Mouse (Mus musculus) kidney, adult 18-20 months (tissue): ENCODE data around the gene Apaf1.

Experiments
- DNase-seq: peaks from one replicate; pipeline ENCODE4 v3.0.0; 2021

Apaf1 gene

GRCm38 (mm10) chr10:91080540-91080939, 2.0 kb downstream of the Apaf1 start:
- DNase-seq, result no peak

DNA sequence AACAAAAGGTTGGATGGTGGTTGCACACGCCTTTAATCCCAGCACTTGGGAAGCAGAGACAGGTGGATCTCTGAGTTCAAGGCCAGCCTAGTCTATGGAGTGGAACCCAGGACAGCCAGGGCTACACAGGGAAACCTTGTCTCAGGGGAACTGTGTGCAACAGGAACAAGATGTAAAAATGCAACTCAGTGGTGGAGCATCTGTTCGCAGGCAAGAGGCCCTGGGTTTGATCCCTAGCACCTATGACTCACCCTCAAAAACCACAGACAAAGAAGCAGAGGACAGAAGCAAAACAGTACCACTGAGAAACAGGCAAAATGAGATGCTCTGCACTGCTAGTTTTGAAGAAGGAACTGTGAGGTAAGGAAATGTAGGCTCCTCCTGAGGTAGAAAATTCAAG, 5.9 kb downstream of the Apaf1 start:
- DNase-seq, result no peak

- no peak for DNase-seq
Observed at GRCm38 (mm10) chr10:91073345-91073744, 9.2 kb downstream of the Apaf1 start.

DNA sequence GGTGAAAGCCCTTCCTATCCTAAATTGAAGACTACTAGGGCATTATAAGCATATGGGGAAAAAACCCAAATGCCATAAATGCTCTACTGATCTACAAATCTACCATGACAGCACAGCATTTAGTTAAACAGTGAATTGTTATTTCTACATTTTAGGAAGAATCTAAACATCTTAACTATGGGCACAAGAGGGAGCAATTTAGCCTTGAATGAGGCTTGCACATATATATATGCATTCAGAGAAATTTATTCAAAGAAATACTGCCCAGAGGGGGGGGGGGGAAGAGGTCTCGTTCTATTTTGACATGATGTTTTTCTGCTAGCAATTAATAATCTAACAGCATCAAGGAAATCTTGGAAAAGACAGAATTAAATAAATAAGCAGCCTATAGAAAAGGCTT, 10.8 kb downstream of the Apaf1 start:
- DNase-seq, result no peak

DNA sequence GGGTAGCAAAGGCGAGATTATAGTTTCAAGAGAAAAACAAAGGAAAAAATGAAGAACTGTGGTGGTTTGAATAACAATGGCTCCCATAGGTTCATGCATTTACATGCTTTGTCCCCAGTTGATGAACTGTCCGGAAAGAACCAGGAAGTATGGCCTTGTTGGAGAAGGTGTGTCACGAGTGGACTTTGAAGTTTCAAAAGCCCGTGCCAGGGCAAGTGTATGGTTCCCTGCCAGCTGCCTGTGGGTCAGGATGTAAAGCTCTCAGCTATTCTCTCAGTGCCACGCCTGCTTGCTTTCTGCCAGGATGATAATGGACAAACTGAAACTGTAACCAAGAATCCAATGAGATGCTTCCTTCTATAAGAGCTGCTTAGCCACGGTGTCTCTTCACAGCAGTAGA, 20.2 kb downstream of the Apaf1 start:
- DNase-seq, result no peak

DNA sequence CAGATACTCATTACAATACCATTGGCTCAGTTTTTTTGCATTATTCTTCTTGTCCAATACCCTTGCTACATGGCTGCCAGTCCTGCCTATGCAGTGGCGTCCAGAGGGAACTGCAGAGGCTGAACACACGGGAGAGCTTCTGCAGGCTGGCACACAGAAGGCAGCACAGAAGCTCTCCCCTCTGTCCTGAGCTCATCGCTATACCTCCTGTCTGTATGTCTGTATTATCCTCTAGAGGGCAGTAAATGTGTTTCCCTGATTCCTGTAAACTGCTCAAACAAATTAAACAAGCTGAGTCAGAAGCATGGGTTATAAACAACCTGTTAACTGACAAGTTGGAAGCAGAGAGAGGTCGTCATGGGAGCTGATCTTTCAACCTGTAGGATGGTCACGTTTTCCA, 21.8 kb downstream of the Apaf1 start:
- no peak for DNase-seq

DNA sequence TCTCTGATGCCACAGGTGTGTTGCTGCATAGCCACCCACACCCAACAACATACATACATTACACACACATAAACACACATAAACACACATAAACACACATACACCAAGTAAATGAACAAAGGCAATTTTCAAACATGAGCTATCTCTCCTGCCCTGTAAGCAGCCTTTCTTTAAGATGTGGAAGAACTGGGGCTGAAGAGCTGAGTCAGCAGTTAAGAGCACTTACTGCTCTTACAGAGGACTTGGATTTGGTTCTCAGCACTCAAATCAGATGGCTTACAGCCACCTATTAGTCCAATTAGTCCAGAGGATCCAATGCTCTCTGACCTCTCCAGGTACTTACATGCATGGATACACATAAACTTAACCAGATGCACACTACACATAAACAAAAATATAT, 29.8 kb downstream of the Apaf1 start:
- DNase-seq, result no peak

GRCm38 (mm10) chr10:91051156-91051555, 31.4 kb downstream of the Apaf1 start:
- no peak for DNase-seq

DNA sequence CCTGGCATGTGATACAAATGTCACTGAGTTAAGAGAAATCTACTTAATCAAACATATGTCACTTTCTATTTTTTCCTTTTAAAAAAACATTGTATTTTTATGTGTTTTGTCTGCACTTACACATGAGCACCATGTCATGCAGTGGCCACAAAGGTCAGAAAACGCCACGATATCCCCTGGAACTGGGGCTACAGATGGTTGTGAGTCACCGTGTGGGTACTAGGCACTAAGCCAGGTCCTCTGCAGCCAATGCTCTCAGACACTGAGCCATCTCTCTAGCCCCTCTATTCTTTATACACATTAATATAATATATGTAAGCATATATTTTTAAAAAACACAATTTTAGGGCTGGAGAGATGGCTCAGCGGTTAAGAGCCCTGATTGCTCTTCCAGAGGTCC, 32.9 kb downstream of the Apaf1 start:
- no peak for DNase-seq

DNA sequence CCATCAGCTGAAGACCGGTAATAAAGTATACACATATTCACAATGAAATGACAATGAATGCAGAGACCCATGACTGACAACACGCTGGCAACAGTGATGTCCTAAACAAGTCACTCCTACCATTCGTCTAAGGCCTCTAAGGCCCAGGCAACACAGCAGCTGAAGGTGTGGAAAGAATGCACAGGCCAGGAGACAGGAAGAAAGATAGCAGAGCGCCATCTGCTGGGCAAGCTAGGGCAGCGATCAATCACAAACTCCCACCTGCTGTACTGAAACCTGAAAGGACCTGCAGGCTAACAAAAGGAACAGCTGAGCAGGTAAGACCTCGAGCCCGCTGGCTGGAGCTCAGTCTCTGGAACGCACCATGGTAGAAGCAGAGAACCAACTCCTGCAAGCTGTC, 48.6 kb downstream of the Apaf1 start:
- DNase-seq, result peak; percentile 69

GRCm38 (mm10) chr10:91032399-91032798, 50.2 kb downstream of the Apaf1 start:
- DNase-seq, result peak; percentile 80

DNA sequence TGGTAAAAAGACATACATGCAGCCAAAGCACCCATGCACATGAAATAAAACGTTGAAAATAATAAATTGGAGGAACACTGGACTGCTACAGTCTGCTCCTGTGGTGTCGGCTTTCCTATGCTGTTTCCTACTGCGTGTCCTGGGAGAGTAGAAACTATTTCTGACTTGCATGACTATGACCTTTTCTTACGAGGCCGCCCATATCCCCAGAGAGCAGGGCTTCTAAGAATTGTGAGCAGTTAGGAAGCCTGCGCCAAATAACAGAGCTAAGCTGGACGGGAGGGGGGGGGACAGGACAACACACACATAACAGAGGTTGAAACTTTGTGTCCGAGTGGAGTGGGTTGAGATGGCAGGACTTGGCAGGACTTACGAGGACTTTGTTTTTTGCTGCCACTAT, 51.4 kb downstream of the Apaf1 start:
- DNase-seq, result no peak

GRCm38 (mm10) chr10:91029002-91029539, 53.5 kb downstream of the Apaf1 start:
- DNase-seq, result no peak

DNA sequence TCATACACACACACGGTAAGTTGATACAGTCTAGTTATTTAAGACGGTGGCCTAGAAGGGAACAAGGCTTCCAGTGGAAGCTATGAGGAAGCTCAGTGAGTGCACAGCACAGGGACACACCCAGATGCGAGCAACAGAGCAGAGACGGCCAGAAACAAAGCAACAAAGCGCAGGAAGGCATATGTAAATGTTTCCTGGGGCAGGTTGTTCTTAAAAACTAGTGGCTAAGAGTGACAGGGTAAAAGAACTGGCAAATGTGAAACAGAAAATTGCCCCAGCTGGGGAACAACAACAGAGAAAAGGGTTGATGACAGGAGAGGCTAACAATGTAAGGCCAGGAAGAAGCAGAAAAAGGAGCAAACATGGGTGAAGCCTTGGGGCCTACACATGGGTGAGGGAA, 54.6 kb downstream of the Apaf1 start:
- DNase-seq, result no peak

- no peak for DNase-seq
Observed at GRCm38 (mm10) chr10:91027468-91027867, 55.1 kb downstream of the Apaf1 start.

GRCm38 (mm10) chr10:91005858-91006538, 76.6 kb downstream of the Apaf1 start:
- no peak for DNase-seq

GRCm38 (mm10) chr10:91001421-91001820, 81.1 kb downstream of the Apaf1 start:
- no peak for DNase-seq

- no peak for DNase-seq
Observed at GRCm38 (mm10) chr10:90999899-91000298, 82.7 kb downstream of the Apaf1 start.

GRCm38 (mm10) chr10:90993869-90994268, 88.7 kb downstream of the Apaf1 start:
- no peak for DNase-seq

GRCm38 (mm10) chr10:90992237-90992636, 90.3 kb downstream of the Apaf1 start:
- DNase-seq, result no peak

GRCm38 (mm10) chr10:90990340-90990739, 92.2 kb downstream of the Apaf1 start:
- no peak for DNase-seq

DNA sequence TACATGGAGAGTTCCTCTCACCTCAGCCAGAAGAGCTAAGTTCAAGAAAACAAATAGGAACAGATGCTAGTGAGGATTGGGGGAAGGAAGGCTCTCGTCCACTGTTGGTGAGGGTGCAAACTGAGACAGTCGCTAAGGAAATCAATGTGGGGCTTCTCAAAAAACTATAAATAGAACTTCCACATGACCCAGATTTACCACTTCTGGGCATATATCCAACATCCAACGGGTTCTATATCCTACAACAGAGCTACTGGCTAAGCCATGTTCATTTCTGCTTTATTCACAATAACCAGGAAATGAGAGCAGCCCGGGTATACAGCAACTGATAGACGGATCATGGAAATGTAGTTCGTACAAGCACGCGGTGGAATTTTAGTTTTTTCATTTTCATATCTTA, 99.5 kb downstream of the Apaf1 start:
- DNase-seq, result no peak

GRCm38 (mm10) chr10:90981811-90982210, 100.8 kb downstream of the Apaf1 start:
- no peak for DNase-seq

DNA sequence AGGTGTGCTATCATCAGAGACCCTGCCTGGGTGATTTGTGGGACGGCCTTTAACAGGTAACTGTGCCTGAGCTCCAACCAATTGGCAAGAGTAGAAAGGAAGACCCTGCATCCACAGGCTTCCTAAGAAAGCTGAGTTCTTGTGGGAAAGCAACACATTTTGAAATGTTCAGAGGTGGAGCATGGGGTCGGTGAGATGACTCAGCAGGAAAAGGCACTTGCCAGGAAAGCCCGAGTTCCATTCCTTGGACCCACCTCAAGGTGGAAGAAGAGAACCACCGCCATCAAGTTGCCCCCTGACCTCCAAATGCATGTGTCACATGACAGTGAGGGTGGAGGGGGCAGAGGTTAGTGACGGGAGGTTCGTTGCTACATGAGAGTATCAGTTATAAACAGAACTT, 108.1 kb downstream of the Apaf1 start:
- DNase-seq, result no peak

DNA sequence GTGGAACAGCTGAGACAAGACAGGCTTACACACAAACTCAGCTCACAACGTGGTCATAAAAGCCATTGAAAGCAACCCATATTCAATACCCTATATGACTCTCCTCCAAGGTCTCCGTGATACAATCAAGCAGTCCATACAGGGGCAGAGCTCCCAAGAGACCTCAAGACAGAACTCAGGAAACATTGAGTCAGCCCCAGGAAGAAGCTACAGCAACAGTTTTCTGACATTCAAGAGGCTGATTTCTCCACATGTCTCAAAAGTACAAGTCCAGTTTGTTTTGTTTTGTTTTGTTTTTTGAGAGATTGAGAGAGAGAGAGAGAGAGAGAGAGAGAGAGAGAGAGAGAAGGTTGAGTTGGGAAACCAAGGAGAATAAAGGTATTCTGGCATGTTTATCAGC, 108.5 kb downstream of the Apaf1 start:
- no peak for DNase-seq
